Mouse (Mus musculus) forebrain, postnatal 0 days (tissue): ENCODE measurements around the gene Galnt7. TPM values are rescaled to one million over a fixed set of nuclear protein-coding genes. Genes with fewer than 3 reads are reported as not detected.
A peak's percentile ranks its signal among the peaks of the same experiment; 100 is the strongest.

Experiments
- ATAC-seq: fragments of 200-750 bp; cut with Nextera tagmentation; 2 replicates; pipeline ENCODE4 v1.8.0; 2017; ENCODE audit warnings: mild to moderate bottlenecking, moderate library complexity
- DNase-seq: peaks from one replicate; pipeline ENCODE4 v3.0.0-alpha.2; 2015
- H3K27ac ChIP-seq: fragments of 300-500 bp; sonication (generic); 2 replicates; pipeline ENCODE4 v1.5.1; 2014; ENCODE audit warnings: low read depth, mild to moderate bottlenecking, antibody characterized with exemption, low read length, moderate library complexity, mixed read lengths
- H3K27me3 ChIP-seq: fragments of 300-500 bp; sonication (generic); 2 replicates; pipeline ENCODE4 v1.6.1; 2014; ENCODE audit warnings: mild to moderate bottlenecking, low read length, mixed read lengths; ENCODE audit not compliant: insufficient read depth
- H3K36me3 ChIP-seq: fragments of 300-500 bp; sonication (generic); 2 replicates; pipeline ENCODE4 v1.6.1; 2014; ENCODE audit warnings: mild to moderate bottlenecking, moderate library complexity; ENCODE audit not compliant: insufficient read depth
- H3K4me1 ChIP-seq: fragments of 300-500 bp; sonication (generic); 2 replicates; pipeline ENCODE4 v1.6.1; 2014; ENCODE audit warnings: antibody characterized with exemption; ENCODE audit not compliant: insufficient read depth
- H3K4me2 ChIP-seq: fragments of 300-500 bp; sonication (generic); 2 replicates; pipeline ENCODE4 v1.6.1; 2014; ENCODE audit warnings: low read depth, mild to moderate bottlenecking, moderate library complexity
- H3K4me3 ChIP-seq: fragments of 300-500 bp; sonication (generic); 2 replicates; pipeline ENCODE4 v1.5.1; 2014; ENCODE audit warnings: low read depth, low read length, mixed read lengths
- H3K9ac ChIP-seq: fragments of 300-500 bp; sonication (generic); 2 replicates; pipeline ENCODE4 v1.6.1; 2014; ENCODE audit warnings: mild to moderate bottlenecking
- H3K9me3 ChIP-seq: fragments of 300-500 bp; sonication (generic); 2 replicates; pipeline ENCODE4 v1.6.1; 2016; ENCODE audit warnings: low read length
- CTCF ChIP-seq: sonication (generic); IDR thresholded peaks from 2 replicates; pipeline ENCODE4 v1.5.1; 2016; ENCODE audit warnings: antibody characterized with exemption, control low read depth, low read depth
- WGBS: fragments of 180-500 bp; shearing (Covaris S2); extraction: QIAGEN DNeasy Blood & Tissue Kit; methylation state at CpG from one replicate; pipeline ENCODE4 v1.1.7; 2014; 5-methylcytosine and 5-hydroxymethylcytosine counted together
- polyA plus RNA-seq: library from polyadenylated mRNA; unstranded; fragments of >200 nt; fragmentation: Nextera tagmentation; extraction: Ambion mirVana; gene quantifications from 2 replicates; pipeline ENCODE4 v1.2.1, GENCODE M21; 2015
- total RNA-seq: library from RNA; depleted of rRNA; stranded (reverse); fragments of >200 nt; gene quantifications from 2 replicates; pipeline ENCODE4 v1.2.3, GENCODE M21; 2014

The Galnt7 gene
- total and polyA plus RNA-seq, 2 experiments from 2014 or later: 5.3 to 8.0 TPM

DNA sequence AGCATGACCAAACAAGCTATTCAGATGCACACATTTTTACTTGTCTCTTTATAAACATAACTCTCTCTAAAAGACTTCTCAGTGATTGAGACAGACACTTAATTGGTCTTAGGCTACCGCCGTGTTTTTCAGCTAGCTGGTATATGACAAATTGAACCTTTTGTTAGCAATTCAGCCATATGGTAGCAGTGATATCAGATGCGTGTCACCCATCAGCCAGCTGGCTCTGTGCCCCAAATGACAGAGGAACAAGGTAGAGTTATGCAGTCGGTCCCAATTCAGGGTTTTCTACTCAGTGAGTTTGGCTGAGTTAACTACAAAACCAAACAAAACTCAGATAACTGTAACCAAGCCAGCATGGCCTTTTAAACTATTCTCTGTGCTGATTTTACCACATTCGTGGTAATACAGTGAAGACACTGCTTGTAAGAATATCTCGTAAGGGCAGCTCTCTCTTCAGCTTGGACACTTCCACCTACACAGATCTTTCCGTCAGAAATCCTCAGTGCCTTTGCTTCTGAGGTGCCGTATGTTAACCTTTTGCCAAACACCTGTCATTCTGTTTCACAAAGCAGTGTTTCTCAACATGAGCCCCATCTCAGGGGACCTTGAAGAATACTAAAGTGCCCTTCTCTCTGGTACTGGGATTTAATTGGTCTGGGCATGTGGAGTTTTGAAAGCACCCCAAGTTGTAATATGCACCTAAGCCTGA is 68.3 kb downstream of the Galnt7 start:
- Histone ChIP-seq H3K36me3 (no peaks in the 10 kb centered on the region), H3K4me2 (no peak overlapping the region), H3K27me3 (no peaks in the 10 kb centered on the region), H3K9ac (no peak overlapping the region), H3K4me3 (no peak overlapping the region), H3K9me3 (no peaks in the 10 kb centered on the region), H3K27ac (no peak overlapping the region), H3K4me1 (peaks cover 5% of the 10 kb centered on the region; the same call in 1 of the 2 replicates)
- ATAC-seq (peak; percentile 37), DNase-seq (peak; percentile 46)
- no peak for TF ChIP-seq CTCF
- 37% methylated on average over 8 of the region's 8 CpGs for WGBS

DNA sequence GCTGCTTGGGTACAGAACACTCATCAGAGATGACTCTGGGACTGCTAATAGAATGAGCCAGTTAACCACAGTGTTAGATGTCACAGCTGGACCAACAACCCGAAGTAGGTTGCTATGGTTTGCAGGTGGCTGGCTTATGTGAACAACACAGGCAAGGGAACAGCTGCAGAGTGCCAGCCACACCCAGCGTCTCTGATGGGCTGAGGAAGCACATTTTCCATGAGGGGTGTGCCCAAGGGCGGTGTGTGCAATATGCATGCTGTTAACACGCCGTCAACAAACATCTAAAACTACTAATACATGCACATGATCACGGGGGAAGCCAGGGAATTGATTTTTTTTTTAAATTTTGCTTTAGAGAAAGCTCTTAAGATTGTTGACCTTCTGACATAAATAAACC is 73.0 kb downstream of the Galnt7 start:
- H3K4me2 ChIP-seq: no peak overlapping the region
- no peaks in the 10 kb centered on the region for H3K9me3 ChIP-seq
- H3K4me3 ChIP-seq: no peak overlapping the region
- no peaks in the 10 kb centered on the region for H3K36me3 ChIP-seq
- no peak for DNase-seq
- H3K27ac ChIP-seq: no peak overlapping the region
- WGBS: 65% methylated on average over 6 of the region's 6 CpGs
- peak; percentile 28; the same call in 1 of the 2 replicates for ATAC-seq
- H3K9ac ChIP-seq: no peak overlapping the region
- H3K4me1 ChIP-seq: peaks cover 5% of the 10 kb centered on the region; the same call in 1 of the 2 replicates
- H3K27me3 ChIP-seq: no peaks in the 10 kb centered on the region
- no peak for TF ChIP-seq CTCF

DNA sequence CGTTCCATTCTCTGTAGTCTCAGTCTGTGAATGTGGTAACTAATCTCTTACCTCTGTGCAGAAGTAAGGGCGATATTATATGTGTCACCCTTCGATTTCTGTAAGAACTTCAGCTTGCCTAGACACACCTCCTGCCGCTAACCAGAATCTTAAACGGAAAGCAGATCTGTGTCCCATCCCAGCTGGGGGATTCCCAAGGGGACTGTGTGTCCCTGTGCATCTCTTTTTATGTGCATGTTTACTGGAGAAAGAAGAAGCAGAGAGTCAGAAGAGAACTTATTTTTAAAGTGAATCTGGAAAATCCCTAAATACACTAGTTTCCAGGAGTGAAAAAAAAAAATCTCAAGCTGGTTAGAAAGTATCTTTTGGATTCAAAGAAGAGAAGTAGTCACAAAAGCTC is 75.5 kb downstream of the Galnt7 start:
- Histone ChIP-seq H3K9ac (no peak overlapping the region), H3K4me3 (no peak overlapping the region), H3K4me2 (no peak overlapping the region), H3K36me3 (no peaks in the 10 kb centered on the region), H3K4me1 (no peaks in the 10 kb centered on the region), H3K27ac (no peak overlapping the region), H3K27me3 (no peaks in the 10 kb centered on the region), H3K9me3 (no peaks in the 10 kb centered on the region)
- WGBS: 84% methylated on average over 5 of the region's 5 CpGs
- TF ChIP-seq CTCF: no peak
- DNase-seq (no peak), ATAC-seq (no peak)

DNA sequence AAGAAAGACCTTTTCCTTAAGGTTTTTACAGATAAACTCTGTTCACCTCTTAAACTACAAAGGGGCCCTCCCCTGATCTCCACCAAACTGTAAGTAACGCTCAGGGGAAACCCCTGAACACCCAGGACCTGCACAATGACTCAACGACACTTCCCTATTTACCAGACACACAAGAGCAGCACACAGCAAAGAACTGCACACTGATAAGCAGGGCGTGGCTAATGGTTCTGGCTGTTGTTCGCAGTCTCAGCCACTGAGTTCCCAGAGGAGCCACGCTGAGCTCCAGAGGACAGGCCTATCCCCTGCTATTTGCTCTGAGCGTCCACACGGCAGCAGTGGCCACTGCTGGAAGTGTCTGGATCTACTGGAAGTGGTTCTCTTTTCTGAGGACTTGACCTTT is 76.6 kb downstream of the Galnt7 start:
- H3K36me3 ChIP-seq: no peaks in the 10 kb centered on the region
- H3K27me3 ChIP-seq: no peaks in the 10 kb centered on the region
- H3K9ac ChIP-seq: no peak overlapping the region
- peak; percentile 58 for ATAC-seq
- no peak overlapping the region for H3K4me3 ChIP-seq
- DNase-seq: no peak
- 23% methylated on average over 7 of the region's 7 CpGs for WGBS
- H3K9me3 ChIP-seq: no peaks in the 10 kb centered on the region
- no peak overlapping the region for H3K27ac ChIP-seq
- H3K4me1 ChIP-seq: no peaks in the 10 kb centered on the region
- no peak overlapping the region for H3K4me2 ChIP-seq
- TF ChIP-seq CTCF: peak; percentile 42

DNA sequence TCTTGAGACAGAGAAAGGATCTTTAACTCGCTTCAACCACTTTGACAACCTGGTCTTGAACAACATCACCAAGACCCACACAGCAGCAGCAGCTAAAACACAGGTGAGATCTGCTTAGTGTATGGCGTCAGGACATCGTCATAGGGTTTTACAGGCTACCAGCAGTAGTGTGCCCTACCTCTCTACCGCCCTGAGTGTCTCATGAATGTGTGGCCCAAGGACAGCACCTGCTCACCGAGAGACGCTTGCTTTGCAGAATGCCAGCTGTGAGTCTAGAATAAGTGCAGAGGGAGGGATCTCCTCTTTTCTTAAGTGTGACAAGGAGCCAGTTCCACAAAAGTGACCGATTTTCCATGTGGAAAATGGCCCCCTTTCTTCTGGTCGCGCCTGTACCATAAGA is 77.5 kb downstream of the Galnt7 start:
- Histone ChIP-seq H3K4me1 (no peaks in the 10 kb centered on the region), H3K27me3 (no peaks in the 10 kb centered on the region), H3K9ac (no peak overlapping the region), H3K36me3 (no peaks in the 10 kb centered on the region), H3K4me2 (no peak overlapping the region), H3K27ac (no peak overlapping the region), H3K4me3 (no peak overlapping the region), H3K9me3 (no peaks in the 10 kb centered on the region)
- WGBS: 91% methylated on average over 9 of the region's 9 CpGs
- DNase-seq (no peak), ATAC-seq (no peak)
- no peak for TF ChIP-seq CTCF

DNA sequence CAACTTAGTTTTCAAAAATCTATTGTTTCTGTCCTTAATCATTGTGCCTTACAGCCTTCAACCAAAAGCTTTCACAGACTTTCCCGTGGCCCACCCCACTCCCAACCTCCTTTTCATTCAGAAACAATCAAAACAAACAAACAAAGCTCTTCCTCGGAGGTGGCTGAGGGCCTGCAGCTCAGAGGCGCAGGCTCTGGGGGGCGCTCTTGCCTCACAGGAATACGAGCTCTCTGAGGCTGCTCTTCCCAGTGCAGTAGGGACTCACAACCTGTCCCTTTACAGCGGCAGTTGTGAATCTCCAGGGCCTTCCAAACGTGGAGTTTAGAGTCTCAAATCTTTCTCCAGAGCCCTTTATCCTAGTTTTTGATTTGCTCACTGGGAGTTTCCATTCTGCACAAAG is 78.4 kb downstream of the Galnt7 start:
- Histone ChIP-seq H3K4me1 (no peaks in the 10 kb centered on the region), H3K4me2 (no peak overlapping the region), H3K4me3 (no peak overlapping the region), H3K36me3 (no peaks in the 10 kb centered on the region), H3K27me3 (no peaks in the 10 kb centered on the region), H3K9ac (no peak overlapping the region), H3K27ac (no peak overlapping the region), H3K9me3 (no peaks in the 10 kb centered on the region)
- DNase-seq (peak; percentile 83), ATAC-seq (peak; percentile 84)
- TF ChIP-seq CTCF: peak; percentile 89
- 4% methylated on average over 7 of the region's 7 CpGs for WGBS

DNA sequence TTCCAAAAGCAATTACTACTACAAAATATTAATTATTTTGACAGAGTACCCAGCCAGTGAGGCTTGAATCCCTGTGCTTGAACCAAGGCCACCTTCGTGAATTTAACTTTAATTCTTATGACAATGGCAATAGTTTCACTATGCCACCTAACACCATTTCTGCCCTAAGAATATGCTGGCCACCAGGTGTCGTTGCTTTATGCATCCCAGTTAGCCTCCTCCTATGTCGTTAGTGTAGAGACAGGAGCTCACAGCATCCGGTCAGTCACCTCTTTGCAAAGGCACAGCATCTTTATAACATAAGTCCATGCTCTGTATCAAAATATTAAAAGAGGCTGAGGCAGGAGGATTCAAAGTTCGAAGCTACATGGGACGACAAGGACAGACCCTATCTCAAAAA is 79.0 kb downstream of the Galnt7 start:
- H3K4me2 ChIP-seq: no peak overlapping the region
- H3K4me3 ChIP-seq: no peak overlapping the region
- H3K27me3 ChIP-seq: no peaks in the 10 kb centered on the region
- no peaks in the 10 kb centered on the region for H3K36me3 ChIP-seq
- 72% methylated on average over 6 of the region's 6 CpGs for WGBS
- H3K27ac ChIP-seq: no peak overlapping the region
- DNase-seq: no peak
- H3K4me1 ChIP-seq: no peaks in the 10 kb centered on the region
- H3K9ac ChIP-seq: no peak overlapping the region
- no peak for ATAC-seq
- no peaks in the 10 kb centered on the region for H3K9me3 ChIP-seq
- 0 out of 2 replicates have a peak, but pooled peaks have one; percentile 5 for TF ChIP-seq CTCF
